Mouse (Mus musculus) erythroblast, embryonic 14.5 days (primary cell): ENCODE measurements around the gene Gm20517.

Source experiments
- GATA1 ChIP-seq: IDR thresholded peaks from 2 replicates; pipeline ENCODE4 v1.6.1; 2012; ENCODE audit warnings: low read length, inconsistent platforms, mixed read lengths
- TAL1 ChIP-seq: IDR thresholded peaks from 3 replicates; pipeline ENCODE4 v1.6.1; 2012; ENCODE audit warnings: low read length, inconsistent platforms, mixed read lengths

DNA sequence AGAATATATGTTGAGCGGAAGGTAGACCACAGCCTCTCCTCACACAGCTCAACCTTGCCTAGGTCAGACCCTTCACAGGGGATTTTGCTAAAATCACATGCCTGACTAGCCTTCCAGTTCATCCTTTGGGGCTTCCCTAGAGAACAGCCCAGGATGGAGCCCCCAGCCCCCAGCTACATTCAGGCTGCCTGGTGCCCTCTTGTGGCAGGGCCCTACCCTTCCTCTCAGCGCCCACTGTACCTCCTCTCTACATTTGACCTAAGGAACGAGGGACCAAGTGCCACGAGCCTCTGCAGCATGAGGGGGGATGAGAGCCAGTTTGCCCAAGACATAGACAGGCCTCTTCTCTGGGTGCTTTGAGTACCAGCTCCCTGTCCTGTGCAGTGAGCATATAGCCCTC lies 93.3 kb downstream of the Gm20517 start:
- TF ChIP-seq TAL1 = no peak
- no peak for TF ChIP-seq GATA1
